Mouse (Mus musculus) limb, embryonic 15.5 days (tissue): ENCODE results near the gene Haus2. TPM values are rescaled to one million over a fixed set of nuclear protein-coding genes. Genes with fewer than 3 reads are reported as not detected.

Experiments used
- ATAC-seq: fragments of 200-750 bp; cut with Nextera tagmentation; 2 replicates; pipeline ENCODE4 v1.8.0; 2017; ENCODE audit warnings: low read depth, moderate TSS enrichment; ENCODE audit not compliant: insufficient number of reproducible peaks, low FRiP score, low TSS enrichment
- H3K27ac ChIP-seq: fragments of 300-500 bp; sonication (generic); 2 replicates; pipeline ENCODE4 v1.5.1; 2015; ENCODE audit warnings: moderate library complexity, mild to moderate bottlenecking, inconsistent platforms
- H3K27me3 ChIP-seq: fragments of 300-500 bp; sonication (generic); 2 replicates; pipeline ENCODE4 v1.6.1; 2015; ENCODE audit warnings: inconsistent platforms
- H3K36me3 ChIP-seq: fragments of 300-500 bp; sonication (generic); 2 replicates; pipeline ENCODE4 v1.6.1; 2015; ENCODE audit warnings: inconsistent platforms
- H3K4me1 ChIP-seq: fragments of 300-500 bp; sonication (generic); 2 replicates; pipeline ENCODE4 v1.6.1; 2015; ENCODE audit warnings: inconsistent platforms
- H3K4me2 ChIP-seq: fragments of 300-500 bp; sonication (generic); 2 replicates; pipeline ENCODE4 v1.6.1; 2015; ENCODE audit warnings: mild to moderate bottlenecking, inconsistent platforms
- H3K4me3 ChIP-seq: fragments of 300-500 bp; sonication (generic); 2 replicates; pipeline ENCODE4 v1.5.1; 2015; ENCODE audit warnings: mild to moderate bottlenecking, inconsistent platforms
- H3K9ac ChIP-seq: fragments of 300-500 bp; sonication (generic); 2 replicates; pipeline ENCODE4 v1.6.1; 2015; ENCODE audit warnings: inconsistent platforms
- H3K9me3 ChIP-seq: fragments of 300-500 bp; sonication (generic); 2 replicates; pipeline ENCODE4 v1.6.1; 2016; ENCODE audit warnings: inconsistent platforms
- WGBS: fragments of 180-500 bp; shearing (Covaris S2); methylation state at CpG from one replicate; pipeline ENCODE4 v1.1.7; 2015; 5-methylcytosine and 5-hydroxymethylcytosine counted together
- polyA plus RNA-seq: library from polyadenylated mRNA; unstranded; fragments of >200 nt; fragmentation: Nextera tagmentation; extraction: Ambion mirVana; gene quantifications from 2 replicates; pipeline ENCODE4 v1.2.1, GENCODE M21; 2015

Haus2 gene
- polyA plus RNA-seq, 1 experiment from 2014 or later: 21.8 TPM

DNA sequence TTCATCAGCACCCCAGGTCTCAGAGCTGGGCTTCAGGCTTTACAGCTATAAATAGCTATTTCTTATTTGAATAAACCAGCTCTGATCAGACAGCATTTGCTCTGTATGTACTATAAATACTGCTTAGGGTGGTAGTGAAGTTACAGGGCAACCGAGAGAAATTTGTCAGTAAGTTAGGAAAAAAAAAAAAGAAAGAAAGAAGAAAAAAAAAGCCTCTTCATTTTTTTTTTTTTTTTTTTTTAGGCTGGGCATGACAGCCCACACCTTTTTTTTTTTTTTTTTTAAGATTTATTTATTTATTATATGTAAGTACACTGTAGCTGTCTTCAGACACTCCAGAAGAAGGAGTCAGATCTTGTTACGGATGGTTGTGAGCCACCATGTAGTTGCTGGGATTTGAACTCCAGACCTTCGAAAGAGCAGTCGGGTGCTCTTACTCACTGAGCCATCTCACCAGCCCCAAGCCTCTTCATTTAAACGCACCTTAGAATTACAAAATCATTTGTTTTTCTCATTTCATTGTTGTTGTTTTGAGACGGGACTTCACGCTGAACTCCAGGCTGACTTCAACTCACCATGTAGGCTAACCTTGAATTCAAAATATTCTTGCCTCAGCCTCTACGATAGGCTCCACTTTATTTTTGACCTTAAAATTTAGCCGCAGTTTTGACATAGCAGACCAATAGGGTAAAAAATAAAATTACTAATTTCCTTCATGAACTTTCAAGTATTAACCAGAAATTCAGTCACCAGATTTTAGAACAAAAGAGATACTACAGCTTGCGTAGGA lies 19.1 kb downstream of the Haus2 start:
- peak overlapping the region; percentile 74 for H3K4me2 ChIP-seq
- H3K4me1 ChIP-seq: peaks cover 3% of the 10 kb centered on the region; the same call in 1 of the 2 replicates
- no peaks in the 10 kb centered on the region for H3K27me3 ChIP-seq
- WGBS: 29% methylated on average over 10 of the region's 10 CpGs
- H3K9ac ChIP-seq: peak overlapping the region; percentile 20; the same call in 1 of the 2 replicates
- no peak for ATAC-seq
- peak overlapping the region; percentile 64 for H3K4me3 ChIP-seq
- H3K36me3 ChIP-seq: peaks cover 7% of the 10 kb centered on the region; the same call in 1 of the 2 replicates
- H3K9me3 ChIP-seq: no peaks in the 10 kb centered on the region
- peak overlapping the region; percentile 27; the same call in 1 of the 2 replicates for H3K27ac ChIP-seq

DNA sequence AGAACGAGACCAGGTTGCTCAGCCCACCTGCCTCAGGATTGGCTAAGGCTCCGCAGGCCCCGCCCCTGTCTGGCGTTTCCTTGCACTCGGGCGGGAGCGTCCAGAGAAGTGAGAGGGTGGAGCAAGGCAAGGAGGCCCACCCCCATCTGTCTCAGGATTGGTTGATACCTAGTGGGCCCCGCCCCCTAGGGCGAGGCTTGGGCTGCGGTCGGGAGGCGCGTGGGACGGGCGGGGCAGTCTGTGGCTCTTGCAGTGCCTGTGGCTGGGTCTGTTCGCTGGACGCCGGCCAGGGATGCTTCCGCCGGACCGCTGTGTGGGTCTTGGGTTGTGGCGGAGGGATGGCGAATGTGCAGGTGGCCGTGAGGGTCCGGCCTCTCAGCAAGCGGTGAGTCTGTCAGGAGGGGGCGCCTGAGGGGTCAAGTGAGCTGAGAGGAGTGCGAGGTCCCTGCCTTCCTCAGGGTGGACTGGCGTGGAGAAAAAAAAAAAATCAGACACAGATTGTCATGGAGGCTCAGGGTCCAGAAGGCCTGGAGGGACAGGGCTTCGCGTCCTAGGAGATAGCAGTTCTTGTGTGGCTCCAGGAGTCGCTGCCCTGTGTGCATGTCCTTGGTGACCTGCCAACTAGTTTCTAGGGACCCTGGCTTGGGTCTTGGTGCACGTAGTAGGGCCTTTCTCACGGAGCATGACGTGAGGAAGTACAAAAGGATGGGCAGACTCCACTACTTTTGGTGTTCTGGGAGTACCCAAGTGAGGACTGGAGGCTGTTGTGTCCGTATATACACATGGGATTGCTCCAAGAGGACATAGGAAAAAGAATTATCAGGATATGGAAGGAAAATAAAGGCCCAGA lies 19.9 kb downstream of the Haus2 start, which contains the start of gene Stard9:
Gene Stard9 (plus strand): TSS at position 236 of the 850 bp plus-strand sequence.
- Histone ChIP-seq H3K4me1 (peaks cover 3% of the 10 kb centered on the region; the same call in 1 of the 2 replicates), H3K4me2 (peak within 1 kb of the TSS; percentile 74), H3K9ac (peak within 1 kb of the TSS; percentile 54), H3K27ac (peak within 1 kb of the TSS; percentile 59), H3K36me3 (peaks cover 7% of the 10 kb centered on the region; the same call in 1 of the 2 replicates), H3K4me3 (peak within 1 kb of the TSS; percentile 64), H3K27me3 (no peaks in the 10 kb centered on the region), H3K9me3 (no peaks in the 10 kb centered on the region)
- WGBS: 2% methylated on average over 36 of the region's 36 CpGs
- peak; percentile 100 for ATAC-seq

DNA sequence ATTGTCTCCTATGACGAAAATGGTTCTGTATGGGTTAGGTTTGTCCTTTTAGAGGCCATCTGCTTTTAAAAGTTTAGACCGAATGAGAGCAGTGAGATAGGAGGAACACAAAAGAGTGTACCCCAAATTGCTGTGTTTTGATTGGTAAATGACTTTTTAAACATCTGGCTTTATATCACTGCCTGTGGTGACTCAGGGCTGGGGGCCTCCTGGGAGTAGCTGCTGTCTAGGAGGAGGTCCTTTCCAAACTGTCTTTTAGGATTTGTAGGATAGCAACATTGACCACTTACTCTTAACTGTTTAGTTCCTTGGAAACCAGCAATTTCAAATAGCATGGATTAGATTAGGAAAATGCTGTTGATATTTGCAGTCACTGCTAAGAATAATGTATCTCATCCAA lies 21.1 kb downstream of the Haus2 start:
- no peak overlapping the region for H3K9ac ChIP-seq
- H3K9me3 ChIP-seq: no peaks in the 10 kb centered on the region
- no peak for ATAC-seq
- H3K4me1 ChIP-seq: peaks cover 3% of the 10 kb centered on the region; the same call in 1 of the 2 replicates
- H3K27me3 ChIP-seq: no peaks in the 10 kb centered on the region
- H3K4me3 ChIP-seq: no peak overlapping the region
- peak overlapping the region; percentile 74 for H3K4me2 ChIP-seq
- H3K27ac ChIP-seq: no peak overlapping the region
- WGBS: 72% methylated on average over 2 of the region's 2 CpGs
- peaks cover 15% of the 10 kb centered on the region for H3K36me3 ChIP-seq

DNA sequence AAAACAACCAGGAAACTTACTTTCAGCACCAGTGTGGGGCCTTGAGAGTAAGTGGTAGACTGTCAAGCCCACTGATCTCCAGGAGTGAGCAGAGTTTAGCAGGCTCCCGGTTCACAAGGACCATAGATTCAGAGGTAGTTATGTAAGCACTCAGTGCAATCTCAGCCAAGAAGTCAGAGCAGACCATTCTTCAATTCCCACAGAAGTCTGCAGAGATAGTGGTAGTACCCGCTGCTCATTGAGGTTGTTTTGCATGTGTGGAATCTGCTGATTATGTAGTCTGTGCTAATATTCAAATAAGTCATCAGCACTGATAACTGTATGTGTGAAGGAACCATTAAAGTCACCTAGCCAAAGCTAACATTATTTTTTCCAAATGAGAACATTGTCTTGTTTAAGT lies 21.5 kb downstream of the Haus2 start:
- H3K27ac ChIP-seq: no peak overlapping the region
- no peak overlapping the region for H3K9ac ChIP-seq
- no peak overlapping the region for H3K4me2 ChIP-seq
- peaks cover 3% of the 10 kb centered on the region; the same call in 1 of the 2 replicates for H3K4me1 ChIP-seq
- H3K36me3 ChIP-seq: peaks cover 18% of the 10 kb centered on the region
- no peak overlapping the region for H3K4me3 ChIP-seq
- no peaks in the 10 kb centered on the region for H3K27me3 ChIP-seq
- H3K9me3 ChIP-seq: no peaks in the 10 kb centered on the region
- ATAC-seq: no peak
- WGBS: 65% methylated on average over 2 of the region's 2 CpGs

DNA sequence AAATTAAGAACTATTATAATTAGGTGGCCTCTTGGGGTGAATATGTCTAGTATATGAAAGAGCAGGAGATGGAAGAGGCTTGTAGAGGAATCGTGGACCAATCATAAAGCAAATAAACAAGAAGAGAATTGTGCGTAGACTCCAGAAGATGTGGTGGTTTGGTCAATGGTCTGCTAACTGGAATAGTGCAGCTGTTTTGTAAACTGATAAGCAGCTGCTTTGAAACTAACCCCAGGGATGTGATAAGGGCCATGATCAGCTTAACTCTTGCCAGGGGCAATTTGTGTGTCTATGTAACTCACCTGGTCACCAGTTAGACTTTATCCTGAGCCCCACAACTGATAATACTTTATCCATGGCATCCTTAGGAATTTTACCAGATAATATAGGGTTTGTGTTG lies 22.3 kb downstream of the Haus2 start:
- Histone ChIP-seq H3K27ac (no peak overlapping the region), H3K4me2 (no peak overlapping the region), H3K27me3 (no peaks in the 10 kb centered on the region), H3K4me1 (peaks cover 3% of the 10 kb centered on the region; the same call in 1 of the 2 replicates), H3K36me3 (peaks cover 18% of the 10 kb centered on the region), H3K4me3 (no peak overlapping the region), H3K9me3 (no peaks in the 10 kb centered on the region), H3K9ac (no peak overlapping the region)
- WGBS: 90% methylated on average over 2 of the region's 2 CpGs
- no peak for ATAC-seq

DNA sequence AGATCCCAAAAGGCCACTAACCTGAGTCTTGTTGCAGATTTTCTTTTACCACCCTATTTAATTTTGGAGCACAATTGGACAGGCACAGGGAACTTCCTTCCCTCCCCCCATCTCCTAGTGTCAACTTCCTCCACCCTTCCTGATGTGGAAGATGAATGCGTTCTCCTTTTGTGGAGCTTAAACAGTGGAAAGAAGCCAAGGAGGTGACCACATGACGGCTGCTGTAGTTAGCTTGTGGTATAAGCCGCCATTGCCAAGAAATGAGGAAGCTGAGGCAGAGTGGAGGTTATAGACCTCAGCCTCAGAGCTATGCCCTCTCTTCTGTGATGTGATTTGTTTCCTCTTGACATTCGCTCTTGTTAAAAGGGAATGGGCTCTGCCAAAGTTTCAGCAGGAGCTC lies 22.8 kb downstream of the Haus2 start:
- Histone ChIP-seq H3K27ac (no peak overlapping the region), H3K9ac (no peak overlapping the region), H3K36me3 (peaks cover 18% of the 10 kb centered on the region), H3K9me3 (no peaks in the 10 kb centered on the region), H3K4me1 (peaks cover 3% of the 10 kb centered on the region; the same call in 1 of the 2 replicates), H3K27me3 (no peaks in the 10 kb centered on the region), H3K4me2 (no peak overlapping the region), H3K4me3 (no peak overlapping the region)
- 84% methylated on average over 4 of the region's 4 CpGs for WGBS
- ATAC-seq: no peak

DNA sequence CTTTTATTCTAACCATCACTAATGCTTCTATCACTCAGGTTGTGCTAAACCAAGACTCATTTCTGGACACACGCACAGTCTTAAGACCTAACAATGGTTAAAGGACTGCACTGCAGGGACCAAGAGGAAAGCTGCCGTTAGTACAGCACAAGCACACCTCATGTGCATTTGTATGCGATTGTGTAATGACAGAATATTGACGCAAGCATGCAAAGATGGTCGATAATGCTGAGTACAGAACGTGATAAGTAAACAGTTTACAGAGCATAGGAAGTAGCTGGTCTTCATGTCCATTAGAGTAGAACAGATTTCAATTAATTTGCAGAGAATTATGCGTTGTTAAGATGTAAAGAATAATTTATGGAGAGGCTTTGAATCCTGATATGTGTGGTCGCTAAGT lies 31.7 kb downstream of the Haus2 start:
- H3K4me3 ChIP-seq: no peak overlapping the region
- H3K27ac ChIP-seq: no peak overlapping the region
- no peak overlapping the region for H3K9ac ChIP-seq
- H3K4me2 ChIP-seq: no peak overlapping the region
- 90% methylated on average over 8 of the region's 8 CpGs for WGBS
- H3K27me3 ChIP-seq: no peaks in the 10 kb centered on the region
- ATAC-seq: no peak
- no peaks in the 10 kb centered on the region for H3K4me1 ChIP-seq
- H3K36me3 ChIP-seq: no peaks in the 10 kb centered on the region
- no peaks in the 10 kb centered on the region for H3K9me3 ChIP-seq

DNA sequence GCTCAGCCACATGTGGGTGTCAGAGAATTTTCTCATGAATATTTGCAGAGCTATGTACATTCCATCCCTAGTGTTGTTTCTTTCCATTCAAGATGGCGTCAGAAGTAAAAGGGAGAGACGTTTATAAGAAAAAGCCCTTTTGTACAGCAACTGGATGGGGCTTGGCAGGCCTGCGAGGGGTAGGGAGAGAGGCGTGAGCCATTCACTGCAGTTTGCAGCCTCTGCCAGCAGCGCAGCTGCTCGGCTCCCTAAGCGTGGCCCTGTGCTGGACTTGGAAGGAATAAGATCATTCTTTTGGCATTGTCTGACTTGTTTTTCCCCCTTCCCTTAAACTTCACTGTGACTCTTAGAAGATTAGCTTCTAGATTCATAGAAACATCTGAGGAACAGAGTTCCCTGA lies 34.7 kb downstream of the Haus2 start:
- Histone ChIP-seq H3K27me3 (no peaks in the 10 kb centered on the region), H3K27ac (peak overlapping the region; percentile 83), H3K36me3 (no peaks in the 10 kb centered on the region), H3K9me3 (no peaks in the 10 kb centered on the region), H3K4me3 (no peak overlapping the region), H3K9ac (no peak overlapping the region), H3K4me1 (no peaks in the 10 kb centered on the region), H3K4me2 (no peak overlapping the region)
- 41% methylated on average over 7 of the region's 7 CpGs for WGBS
- ATAC-seq: peak; percentile 88

DNA sequence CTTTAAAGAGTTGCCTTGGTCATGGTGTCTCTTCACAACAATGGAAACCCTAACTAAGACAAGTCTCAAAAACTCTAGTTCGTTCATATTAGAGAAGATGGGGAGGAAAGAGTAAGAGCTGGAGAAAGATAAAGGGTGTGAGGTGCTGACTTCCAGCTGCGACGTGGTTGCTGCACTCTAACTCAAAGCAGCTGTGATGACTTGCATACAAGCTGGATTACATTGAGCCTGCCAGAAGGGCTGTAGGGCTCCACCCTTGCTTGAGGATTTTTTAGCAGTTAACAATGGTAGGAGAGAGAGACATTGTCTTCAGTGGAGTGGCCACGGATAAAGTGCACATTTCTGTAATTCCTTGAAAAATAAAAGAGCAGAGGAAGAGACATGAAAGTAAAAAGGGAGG lies 37.6 kb downstream of the Haus2 start:
- Histone ChIP-seq H3K9me3 (no peaks in the 10 kb centered on the region), H3K36me3 (no peaks in the 10 kb centered on the region), H3K4me1 (no peaks in the 10 kb centered on the region), H3K9ac (no peak overlapping the region), H3K4me3 (no peak overlapping the region), H3K27ac (no peak overlapping the region), H3K4me2 (no peak overlapping the region), H3K27me3 (no peaks in the 10 kb centered on the region)
- ATAC-seq: no peak
- 35% methylated on average over 4 of the region's 4 CpGs for WGBS

DNA sequence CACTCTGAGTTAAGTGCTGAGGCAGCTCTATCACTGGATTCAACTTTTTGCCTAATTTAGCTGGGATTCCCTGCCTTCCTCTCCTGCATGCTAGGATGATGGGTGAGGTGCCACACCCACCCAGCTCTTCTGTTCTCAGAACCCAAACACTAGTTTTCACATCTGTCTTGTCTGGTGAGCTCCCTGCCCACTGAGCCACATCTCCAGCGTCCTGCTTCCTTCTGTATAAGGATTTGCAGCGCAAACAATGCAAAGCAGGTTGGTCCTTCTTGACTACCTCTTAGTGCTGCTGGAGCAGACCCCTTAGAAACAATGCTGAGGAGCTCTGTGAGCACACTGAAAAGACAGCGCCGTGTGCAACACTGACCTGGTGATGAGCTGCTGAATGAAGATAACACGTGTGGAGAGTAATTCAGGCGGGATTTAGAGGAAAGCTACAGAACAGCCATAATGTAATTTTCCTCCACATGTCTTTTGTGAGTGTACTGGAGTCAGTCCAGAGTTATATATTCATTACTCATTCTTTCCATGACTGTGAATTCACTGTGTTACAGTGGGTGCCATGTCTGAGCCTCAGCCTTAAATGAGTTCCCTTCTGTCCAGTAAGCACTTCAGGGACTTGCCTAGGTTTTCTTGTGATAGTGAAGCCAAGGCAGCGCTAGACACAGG lies 43.2 kb downstream of the Haus2 start:
- peak overlapping the region; percentile 80 for H3K27ac ChIP-seq

DNA sequence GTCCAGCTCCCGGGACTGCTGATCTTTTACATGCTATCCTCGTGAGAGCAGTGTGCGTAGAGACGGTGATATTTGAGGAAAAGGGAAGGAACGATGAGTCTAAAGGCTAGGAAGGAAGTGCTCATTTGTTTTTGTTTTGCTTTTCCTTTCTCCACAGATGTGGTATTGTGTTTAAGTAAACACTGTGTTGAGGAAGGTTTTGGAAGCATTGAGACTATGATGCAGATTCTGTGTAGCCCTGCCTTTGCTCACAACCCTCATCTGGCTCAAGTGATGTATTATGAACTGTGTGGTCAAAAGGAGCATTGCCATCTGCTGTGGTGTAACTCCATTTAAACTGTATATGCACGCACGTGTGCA lies 43.7 kb downstream of the Haus2 start:
- ATAC-seq: peak; percentile 24; the same call in 1 of the 2 replicates
- Histone ChIP-seq H3K4me2 (no peak overlapping the region), H3K27me3 (no peaks in the 10 kb centered on the region), H3K9me3 (no peaks in the 10 kb centered on the region), H3K27ac (peak overlapping the region; percentile 80), H3K36me3 (no peaks in the 10 kb centered on the region), H3K9ac (no peak overlapping the region), H3K4me3 (no peak overlapping the region), H3K4me1 (no peaks in the 10 kb centered on the region)
- WGBS: 67% methylated on average over 7 of the region's 7 CpGs

More for the DNA sequence above, 43.2 kb downstream of the Haus2 start:
- Histone ChIP-seq H3K4me3 (no peak overlapping the region), H3K4me2 (no peak overlapping the region), H3K9me3 (no peaks in the 10 kb centered on the region), H3K27me3 (no peaks in the 10 kb centered on the region), H3K9ac (no peak overlapping the region), H3K36me3 (no peaks in the 10 kb centered on the region), H3K4me1 (no peaks in the 10 kb centered on the region)
- 54% methylated on average over 7 of the region's 7 CpGs for WGBS
- peak; percentile 85 for ATAC-seq
